Mouse (Mus musculus) naive thymus-derived CD4-positive, alpha-beta T cell, adult 2 months (primary cell): Measurements from ENCODE around the gene Aldh4a1.

ENCODE experiments used
- DNase-seq: peaks from one replicate; pipeline ENCODE4 v3.0.0-alpha.2; 2011; ENCODE audit warnings: low read depth

The Aldh4a1 gene

DNA sequence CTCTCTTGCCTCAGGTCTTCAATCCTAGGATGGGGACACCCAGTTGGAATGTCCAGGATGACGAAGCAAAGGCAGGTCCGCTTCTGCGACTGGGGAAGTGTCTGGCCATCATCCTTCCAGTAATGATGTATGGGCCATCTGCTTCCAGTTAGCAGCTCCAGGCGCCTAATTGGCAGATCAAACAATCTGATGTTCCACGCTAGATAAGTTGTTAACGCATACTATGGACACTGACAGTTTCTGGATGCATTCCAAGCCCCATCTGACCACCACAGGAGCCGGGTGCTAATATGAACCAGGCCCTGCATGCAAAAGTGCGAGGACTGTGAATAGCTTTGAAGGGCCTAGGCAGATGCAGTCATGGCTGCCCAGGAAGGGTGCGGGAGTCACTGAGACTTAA lies 53.0 kb downstream of the Aldh4a1 start:
- no peak for DNase-seq

GRCm38 (mm10) chr4:139683728-139684638 lies 61.3 kb downstream of the Aldh4a1 start:
- DNase-seq = no peak

DNA sequence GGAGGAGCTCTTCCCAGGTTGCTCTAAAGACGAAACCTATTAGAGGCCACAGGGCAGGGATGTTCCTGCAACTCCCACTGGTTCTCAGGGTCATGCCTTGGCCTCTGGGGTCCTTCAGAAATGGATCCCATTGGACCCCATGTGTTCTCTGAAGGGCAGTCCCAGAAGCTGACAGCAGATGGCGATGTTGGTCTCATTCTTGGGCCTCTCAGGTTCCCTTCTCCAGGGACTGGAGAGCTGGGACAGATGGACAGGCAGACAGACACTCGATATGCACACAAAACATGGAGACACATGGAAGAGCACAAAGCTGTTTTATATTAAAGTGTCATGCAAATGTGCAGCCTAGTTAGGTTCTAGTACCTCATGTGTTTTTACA lies 62.0 kb downstream of the Aldh4a1 start:
- peak; percentile 55 for DNase-seq

GRCm38 (mm10) chr4:139688058-139688457 lies 65.4 kb downstream of the Aldh4a1 start:
- no peak for DNase-seq

DNA sequence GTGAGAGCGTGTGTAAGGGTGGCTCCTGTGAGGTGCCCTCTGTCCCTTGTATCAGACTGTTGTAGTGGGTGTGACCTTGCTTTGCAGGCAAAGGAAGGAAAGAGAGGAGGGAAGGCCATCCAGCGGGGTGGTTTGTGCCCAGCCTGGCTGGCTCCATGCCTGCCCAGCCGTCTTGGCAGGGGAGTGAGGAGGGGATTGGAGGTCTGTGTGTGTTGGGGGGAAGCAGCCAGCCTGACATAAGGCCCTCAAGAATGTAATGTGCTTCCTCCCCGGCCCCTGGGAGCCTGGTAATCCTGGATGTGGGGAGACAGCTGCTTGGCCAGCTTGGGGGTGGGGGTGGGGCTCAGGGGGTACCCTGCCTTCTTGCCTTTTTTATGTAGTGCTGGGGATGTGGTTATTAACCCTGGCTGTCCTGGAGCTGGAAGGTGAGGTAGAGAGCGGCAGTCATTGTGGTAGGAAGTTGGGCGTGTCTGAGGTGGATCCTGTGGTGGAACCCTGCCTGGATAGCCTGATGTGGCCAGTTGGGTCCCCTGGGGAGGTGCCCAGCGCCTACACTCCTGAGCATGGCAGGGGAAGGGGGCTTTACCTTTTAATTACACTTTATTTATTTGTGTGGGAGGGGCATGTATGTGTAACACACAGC lies 67.1 kb downstream of the Aldh4a1 start:
- DNase-seq = no peak

- DNase-seq = no peak
Measured at GRCm38 (mm10) chr4:139693315-139693714, 70.6 kb downstream of the Aldh4a1 start.

DNA sequence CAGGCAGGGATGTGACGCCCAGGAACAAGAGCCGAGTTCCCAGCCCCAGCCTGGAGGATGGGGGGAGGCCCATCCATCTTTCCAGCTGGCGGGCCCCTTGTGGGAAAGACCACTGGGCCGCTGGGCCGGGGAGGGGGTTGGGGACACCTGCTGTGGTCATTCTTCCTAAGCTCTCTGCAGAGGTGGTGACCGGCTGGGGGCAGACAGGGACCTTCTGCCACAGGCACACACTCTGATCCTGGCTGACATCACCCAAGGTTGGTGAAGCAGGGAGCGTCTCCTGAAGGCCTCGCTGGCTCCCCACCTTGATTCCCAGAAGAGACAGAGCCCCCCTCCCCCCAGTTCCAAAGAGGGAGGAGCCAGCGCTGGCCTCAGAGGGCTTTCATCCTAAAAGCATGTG lies 75.1 kb downstream of the Aldh4a1 start:
- DNase-seq = no peak

DNA sequence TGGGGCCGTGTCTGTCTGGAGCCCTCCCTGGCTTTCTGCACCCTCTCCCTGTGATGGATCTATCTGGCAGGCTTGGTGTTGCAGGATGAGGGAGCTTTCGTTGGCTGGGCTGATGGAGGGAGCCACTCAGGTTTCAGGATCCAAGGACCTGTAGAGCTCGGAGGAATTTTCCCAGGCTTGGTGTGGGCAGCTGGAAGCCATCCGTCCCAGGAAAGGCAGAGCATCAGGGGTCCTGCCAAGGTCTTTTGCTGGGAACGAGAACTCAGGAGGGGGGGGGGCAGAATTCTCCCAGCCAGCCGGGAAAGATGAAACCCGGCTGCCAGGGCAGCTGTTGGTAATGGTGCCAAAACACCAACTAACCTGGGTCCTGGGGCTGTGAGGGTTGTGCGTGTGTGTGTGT lies 75.9 kb downstream of the Aldh4a1 start:
- DNase-seq = no peak
